Mouse (Mus musculus) neutrophil, adult 5-6 weeks (primary cell): ENCODE data around the gene Ror2. TPM values are rescaled to one million over a fixed set of nuclear protein-coding genes. Genes with fewer than 3 reads are reported as not detected.

Experiments
- ATAC-seq: fragments of 151-379, 151-347 bp; 2 replicates; pipeline ENCODE4 v1.8.0; 2017; ENCODE audit warnings: mild to moderate bottlenecking, moderate TSS enrichment; ENCODE audit not compliant: insufficient number of reproducible peaks, poor library complexity, low FRiP score, severe bottlenecking; ENCODE audit errors: extremely low read depth
- total RNA-seq: library from RNA; stranded (forward); fragments of 200-1000 nt; gene quantifications from 2 replicates; pipeline ENCODE4 v1.2.3, GENCODE M21; 2017

Gene Ror2
- total RNA-seq, 1 experiment from 2014 or later: not detected

GRCm38 (mm10) chr13:53278908-53279307 lies 7.0 kb downstream of the Ror2 start:
- no peak for ATAC-seq

GRCm38 (mm10) chr13:53276381-53276780 lies 9.5 kb downstream of the Ror2 start:
- ATAC-seq: no peak

- ATAC-seq: no peak
These were observed 10.1 kb downstream of the Ror2 start for GRCm38 (mm10) chr13:53275778-53276177.

- no peak for ATAC-seq
These were observed 11.2 kb downstream of the Ror2 start for GRCm38 (mm10) chr13:53274771-53275170.

- ATAC-seq: no peak
These were observed 14.3 kb downstream of the Ror2 start for GRCm38 (mm10) chr13:53271595-53271994.

GRCm38 (mm10) chr13:53270549-53270948 lies 15.4 kb downstream of the Ror2 start:
- no peak for ATAC-seq

- no peak for ATAC-seq
These were observed 17.4 kb downstream of the Ror2 start for GRCm38 (mm10) chr13:53268541-53268940.

- no peak for ATAC-seq
These were observed 18.1 kb downstream of the Ror2 start for GRCm38 (mm10) chr13:53267849-53268248.

GRCm38 (mm10) chr13:53267155-53267554 lies 18.8 kb downstream of the Ror2 start:
- ATAC-seq: no peak

- no peak for ATAC-seq
These were observed 19.4 kb downstream of the Ror2 start for GRCm38 (mm10) chr13:53266543-53266951.

GRCm38 (mm10) chr13:53264896-53265295 lies 21.0 kb downstream of the Ror2 start:
- no peak for ATAC-seq

GRCm38 (mm10) chr13:53262509-53263250 lies 23.2 kb downstream of the Ror2 start:
- ATAC-seq: no peak

- no peak for ATAC-seq
These were observed 24.7 kb downstream of the Ror2 start for GRCm38 (mm10) chr13:53261106-53261771.

GRCm38 (mm10) chr13:53258943-53259342 lies 27.0 kb downstream of the Ror2 start:
- ATAC-seq: no peak

GRCm38 (mm10) chr13:53258497-53258896 lies 27.4 kb downstream of the Ror2 start:
- ATAC-seq: no peak

- no peak for ATAC-seq
These were observed 32.7 kb downstream of the Ror2 start for GRCm38 (mm10) chr13:53253255-53253654.

- ATAC-seq: no peak
These were observed 37.1 kb downstream of the Ror2 start for GRCm38 (mm10) chr13:53248586-53249401.

GRCm38 (mm10) chr13:53248080-53248479 lies 37.8 kb downstream of the Ror2 start:
- ATAC-seq: no peak

- ATAC-seq: no peak
These were observed 38.7 kb downstream of the Ror2 start for GRCm38 (mm10) chr13:53247175-53247574.

GRCm38 (mm10) chr13:53244151-53244550 lies 41.8 kb downstream of the Ror2 start:
- no peak for ATAC-seq
